Mouse (Mus musculus) cerebellum, adult 2 months (tissue): Measurements from ENCODE around the gene Atp10b.

Experiments
- CTCF ChIP-seq: fragments of 200-500 bp; IDR thresholded peaks from 2 replicates; pipeline ENCODE4 v1.5.1; 2011; ENCODE audit warnings: low read depth, mild to moderate bottlenecking, control low read depth, low read length, moderate library complexity, borderline replicate concordance; ENCODE audit not compliant: insufficient read depth
- POLR2A ChIP-seq: fragments of 200-500 bp; IDR thresholded peaks from 2 replicates; pipeline ENCODE4 v1.6.1; 2011; ENCODE audit warnings: low read length, control low read depth, borderline replicate concordance; ENCODE audit not compliant: insufficient read depth

DNA sequence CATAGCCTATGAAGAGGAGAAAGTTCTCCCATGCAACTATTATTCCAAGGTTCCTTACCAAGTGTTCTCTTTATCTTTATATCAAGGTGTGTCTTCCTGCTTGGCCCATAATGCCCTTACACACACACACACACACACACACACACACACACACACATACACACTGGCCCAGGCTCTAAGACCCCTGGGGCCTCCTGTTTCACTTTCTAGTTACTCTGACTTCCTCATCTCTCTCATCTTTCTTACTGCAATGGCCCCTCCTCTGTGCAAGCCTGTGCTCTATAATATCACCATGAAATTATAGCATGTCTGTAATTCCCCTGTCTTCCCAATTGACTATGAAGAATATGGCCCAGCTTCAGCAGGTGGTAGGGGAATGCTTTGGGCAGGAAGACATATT is 49.7 kb downstream of the Atp10b start:
- TF ChIP-seq POLR2A (no peak), CTCF (no peak)
